Mouse (Mus musculus) bone marrow, adult 2 months (tissue): ENCODE data around the gene Alkbh2.

Source experiments
- CTCF ChIP-seq: fragments of 200-500 bp; IDR thresholded peaks from 2 replicates; pipeline ENCODE4 v1.5.1; 2011; ENCODE audit warnings: low read length, control low read depth; ENCODE audit not compliant: control insufficient read depth, insufficient read depth
- POLR2A ChIP-seq: fragments of 200-500 bp; IDR thresholded peaks from 2 replicates; pipeline ENCODE4 v1.6.1; 2011; ENCODE audit warnings: low read depth, mild to moderate bottlenecking, control low read depth, low read length, borderline replicate concordance; ENCODE audit not compliant: control insufficient read depth

- TF ChIP-seq CTCF (no peak), POLR2A (no peak)
Observed at GRCm38 (mm10) chr5:114173877-114174581, 46.0 kb upstream of the Alkbh2 start.
